Mouse (Mus musculus) forebrain, embryonic 16.5 days (tissue): ENCODE measurements around the gene Cenpf. TPM values are rescaled to one million over a fixed set of nuclear protein-coding genes. Genes with fewer than 3 reads are reported as not detected.

Source experiments
- ATAC-seq: fragments of 200-750 bp; cut with Nextera tagmentation; 2 replicates; pipeline ENCODE4 v1.8.0; 2017; ENCODE audit warnings: mild to moderate bottlenecking, moderate library complexity
- H3K27ac ChIP-seq: fragments of 300-500 bp; sonication (generic); 2 replicates; pipeline ENCODE4 v1.5.1; 2014; ENCODE audit warnings: low read length, control low read depth
- H3K27me3 ChIP-seq: fragments of 300-500 bp; sonication (generic); replicated peaks from 2 replicates; pipeline ENCODE4 v1.6.1; 2014; ENCODE audit warnings: low read length; ENCODE audit not compliant: control insufficient read depth, insufficient read depth
- H3K36me3 ChIP-seq: fragments of 300-500 bp; sonication (generic); 2 replicates; pipeline ENCODE4 v1.6.1; 2014; ENCODE audit not compliant: control insufficient read depth, insufficient read depth
- H3K4me1 ChIP-seq: fragments of 300-500 bp; sonication (generic); replicated peaks from 2 replicates; pipeline ENCODE4 v1.6.1; 2014; ENCODE audit warnings: low read length; ENCODE audit not compliant: control insufficient read depth, insufficient read depth
- H3K4me2 ChIP-seq: fragments of 300-500 bp; sonication (generic); 2 replicates; pipeline ENCODE4 v1.6.1; 2014; ENCODE audit warnings: mild to moderate bottlenecking, low read length, control low read depth
- H3K4me3 ChIP-seq: fragments of 300-500 bp; sonication (generic); replicated peaks from 2 replicates; pipeline ENCODE4 v1.5.1; 2014; ENCODE audit warnings: mild to moderate bottlenecking, low read length, control low read depth
- H3K9ac ChIP-seq: fragments of 300-500 bp; sonication (generic); replicated peaks from 2 replicates; pipeline ENCODE4 v1.6.1; 2014; ENCODE audit warnings: low read depth, low read length, control low read depth
- H3K9me3 ChIP-seq: fragments of 300-500 bp; sonication (generic); 2 replicates; pipeline ENCODE4 v1.6.1; 2016; ENCODE audit warnings: low read length; ENCODE audit not compliant: control insufficient read depth
- WGBS: fragments of 180-500 bp; shearing (Covaris S2); extraction: QIAGEN DNeasy Blood & Tissue Kit; methylation state at CpG from one replicate; pipeline ENCODE4 v1.1.7; 2014; 5-methylcytosine and 5-hydroxymethylcytosine counted together
- polyA plus RNA-seq: library from polyadenylated mRNA; unstranded; fragments of >200 nt; fragmentation: Nextera tagmentation; extraction: Ambion mirVana; gene quantifications from 2 replicates; pipeline ENCODE4 v1.2.1, GENCODE M21; 2015

The Cenpf gene
- polyA plus RNA-seq, 1 experiment from 2014 or later, result 37.9 TPM

DNA sequence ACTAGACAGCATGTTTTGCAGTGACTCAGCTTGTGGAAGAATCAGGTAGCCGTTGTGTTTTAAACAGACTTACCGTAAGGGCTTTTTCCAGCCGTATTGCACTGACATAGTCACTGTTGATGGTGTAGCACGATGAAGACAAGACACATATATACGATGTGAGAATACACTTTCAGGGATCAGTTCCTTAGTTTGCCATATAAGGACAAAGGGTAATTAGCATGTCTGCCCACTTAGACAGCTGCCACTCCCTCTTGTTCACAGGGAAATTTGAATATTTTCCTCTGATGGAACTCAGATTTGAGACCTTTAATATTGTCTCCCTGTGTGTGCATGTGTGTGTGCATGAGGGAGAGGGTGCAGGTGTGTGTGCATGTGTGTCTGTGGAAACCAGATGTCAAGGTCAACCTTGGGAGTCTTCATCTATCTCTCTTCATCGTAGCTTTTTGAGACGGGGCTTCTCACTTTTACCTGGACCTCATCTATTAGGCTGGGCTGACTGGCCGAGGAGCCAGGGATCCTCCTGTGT lies 82.2 kb downstream of the Cenpf start:
- Histone ChIP-seq H3K27ac (no peak overlapping the region), H3K27me3 (no peaks in the 10 kb centered on the region), H3K4me3 (no peak overlapping the region), H3K4me1 (no peaks in the 10 kb centered on the region), H3K9me3 (no peaks in the 10 kb centered on the region; the same call in 1 of the 2 replicates), H3K36me3 (no peaks in the 10 kb centered on the region), H3K4me2 (no peak overlapping the region), H3K9ac (no peak overlapping the region)
- no peak for ATAC-seq
- WGBS, result 93% methylated on average over 8 of the region's 8 CpGs

DNA sequence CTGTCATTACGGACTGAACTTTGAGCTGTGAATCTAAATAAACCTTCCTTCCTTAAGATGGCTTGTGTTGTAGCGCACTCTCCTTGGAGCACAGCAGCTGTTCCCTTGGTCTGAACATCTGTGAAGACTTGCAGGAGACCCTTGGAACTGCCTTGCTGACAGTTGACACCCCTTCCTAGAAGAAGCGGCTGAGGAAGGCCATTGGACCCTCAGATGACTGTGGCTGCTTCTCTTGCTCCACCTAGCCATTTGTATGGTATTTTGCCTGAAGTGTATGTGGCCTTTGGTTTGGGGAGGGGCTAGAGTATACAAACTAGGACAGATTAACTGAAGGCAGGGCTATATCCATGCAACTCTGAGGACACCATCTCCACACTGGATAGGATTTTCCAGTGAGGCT lies 90.8 kb downstream of the Cenpf start:
- WGBS, result 94% methylated on average over 3 of the region's 3 CpGs
- Histone ChIP-seq H3K36me3 (no peaks in the 10 kb centered on the region), H3K9ac (no peak overlapping the region)

More for the DNA sequence above, 90.8 kb downstream of the Cenpf start:
- ATAC-seq, result no peak
- H3K4me2 ChIP-seq, result no peak overlapping the region
- H3K4me3 ChIP-seq, result no peak overlapping the region
- no peaks in the 10 kb centered on the region for H3K4me1 ChIP-seq
- no peak overlapping the region for H3K27ac ChIP-seq
- H3K27me3 ChIP-seq, result no peaks in the 10 kb centered on the region
- no peaks in the 10 kb centered on the region; the same call in 1 of the 2 replicates for H3K9me3 ChIP-seq

Other genes starting within 250 kb of the Cenpf start
- gene Ptpn14, start 40.2 kb upstream of the Cenpf start, polyA plus RNA-seq, result 0.85 and 1.1 TPM in 2 replicates
- gene Smyd2, start 234.3 kb upstream of the Cenpf start, polyA plus RNA-seq, result 76.8 and 80.7 TPM in 2 replicates